Mouse (Mus musculus): Measurements from ENCODE around the gene Itgb3. TPM values are rescaled to one million over a fixed set of nuclear protein-coding genes. Genes with fewer than 3 reads are reported as not detected.

Itgb3 gene
- polyA plus RNA-seq, 1 experiment from 2014 or later, result 4.5 TPM

DNA sequence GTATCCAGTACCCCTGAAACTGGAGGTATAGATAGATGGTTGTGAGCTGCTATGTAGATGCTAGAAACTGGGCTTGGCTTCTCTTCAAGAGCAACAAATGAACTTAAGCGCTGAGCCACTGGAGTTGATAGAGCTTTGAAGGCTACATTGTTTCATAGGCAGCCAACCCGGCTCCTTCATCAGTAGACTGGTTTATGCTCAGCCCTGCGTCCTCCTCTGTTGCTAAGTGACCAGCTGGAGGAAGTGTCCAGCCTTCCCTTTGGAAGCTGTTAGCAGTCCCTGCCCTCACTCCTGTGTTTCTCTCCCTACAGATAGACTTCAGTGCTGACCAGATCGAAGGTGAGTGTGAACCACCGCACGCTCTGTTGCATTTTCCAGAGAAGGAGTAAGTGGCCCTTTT is 27.7 kb upstream of the Itgb3 start:
- Histone ChIP-seq H3K36me3 (ENCODE audit: control insufficient read depth, insufficient read depth, low read length) (no peaks in the 10 kb centered on the region), H3K4me3 (ENCODE audit: low read length) (no peak overlapping the region), H3K9ac (ENCODE audit: low read length) (no peak overlapping the region), H3K4me2 (ENCODE audit: low read depth, low read length) (no peak overlapping the region), H3K4me1 (replicated peaks; ENCODE audit: control insufficient read depth, insufficient read depth, low read length) (peaks cover 11% of the 10 kb centered on the region), H3K27me3 (ENCODE audit: control insufficient read depth, insufficient read depth, low read depth, low read length) (no peaks in the 10 kb centered on the region), H3K27ac (ENCODE audit: low read length) (no peak overlapping the region), H3K9me3 (ENCODE audit: control insufficient read depth, low read length) (no peaks in the 10 kb centered on the region)
- 47% methylated on average over 6 of the region's 6 CpGs for WGBS
- ATAC-seq (ENCODE audit: low read depth), result peak; percentile 74

DNA sequence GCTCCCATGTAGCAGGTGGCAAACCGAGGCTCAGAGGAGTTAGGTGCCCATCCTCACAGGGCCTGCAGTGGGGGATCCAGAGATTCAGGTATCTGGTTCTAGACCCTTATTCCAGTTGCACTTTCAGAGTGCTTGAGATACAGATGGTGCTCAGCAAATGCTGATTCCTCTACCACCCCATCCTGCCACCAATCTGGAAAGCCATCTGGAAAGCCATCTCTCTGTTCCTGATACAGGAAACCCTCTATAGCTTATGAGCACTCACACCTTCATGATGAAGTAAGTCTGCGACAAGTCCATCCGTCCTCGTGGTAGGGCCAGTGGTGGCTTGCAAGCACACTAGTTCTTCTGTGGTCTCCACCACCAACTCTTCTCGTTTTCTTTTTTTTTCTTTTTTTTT is 27.2 kb upstream of the Itgb3 start:
- Histone ChIP-seq H3K27ac (ENCODE audit: low read length) (no peak overlapping the region; the same call in 1 of the 2 replicates), H3K4me3 (ENCODE audit: low read length) (no peak overlapping the region), H3K4me1 (replicated peaks; ENCODE audit: control insufficient read depth, insufficient read depth, low read length) (peaks cover 11% of the 10 kb centered on the region), H3K9me3 (ENCODE audit: control insufficient read depth, low read length) (no peaks in the 10 kb centered on the region), H3K36me3 (ENCODE audit: control insufficient read depth, insufficient read depth, low read length) (no peaks in the 10 kb centered on the region), H3K9ac (ENCODE audit: low read length) (no peak overlapping the region), H3K4me2 (ENCODE audit: low read depth, low read length) (no peak overlapping the region), H3K27me3 (ENCODE audit: control insufficient read depth, insufficient read depth, low read depth, low read length) (no peaks in the 10 kb centered on the region)
- ATAC-seq (ENCODE audit: low read depth), result no peak
- 76% methylated on average over 5 of the region's 5 CpGs for WGBS

GRCm38 (mm10) chr11:104581446-104582307 is 26.1 kb upstream of the Itgb3 start:
- Histone ChIP-seq H3K9ac (ENCODE audit: low read length) (peak overlapping the region; percentile 49; the same call in 1 of the 2 replicates), H3K27me3 (ENCODE audit: control insufficient read depth, insufficient read depth, low read depth, low read length) (no peaks in the 10 kb centered on the region), H3K4me1 (replicated peaks; ENCODE audit: control insufficient read depth, insufficient read depth, low read length) (peaks cover 11% of the 10 kb centered on the region), H3K4me2 (ENCODE audit: low read depth, low read length) (peak overlapping the region; percentile 47), H3K36me3 (ENCODE audit: control insufficient read depth, insufficient read depth, low read length) (no peaks in the 10 kb centered on the region), H3K9me3 (ENCODE audit: control insufficient read depth, low read length) (no peaks in the 10 kb centered on the region), H3K27ac (ENCODE audit: low read length) (peak overlapping the region; percentile 86), H3K4me3 (ENCODE audit: low read length) (peak overlapping the region; percentile 29)
- WGBS, result 35% methylated on average over 18 of the region's 18 CpGs
- ATAC-seq (ENCODE audit: low read depth), result peak; percentile 67

DNA sequence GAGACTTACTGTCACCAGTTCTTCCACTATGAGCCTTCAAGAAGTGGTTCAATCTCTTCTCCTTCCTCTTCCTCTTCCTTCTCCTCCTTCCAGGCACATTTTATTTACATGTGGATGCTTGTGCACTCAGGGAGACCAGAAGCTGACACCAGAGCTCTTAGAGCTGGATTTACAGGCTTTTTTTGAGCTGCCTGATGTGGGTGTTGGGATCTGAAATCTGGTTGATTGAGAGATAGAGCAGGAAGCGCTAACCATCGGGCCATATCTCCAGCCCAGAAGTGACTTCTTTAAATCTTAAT is 25.5 kb upstream of the Itgb3 start:
- Histone ChIP-seq H3K27ac (ENCODE audit: low read length) (peak overlapping the region; percentile 3; the same call in 1 of the 2 replicates), H3K27me3 (ENCODE audit: control insufficient read depth, insufficient read depth, low read depth, low read length) (no peaks in the 10 kb centered on the region), H3K9ac (ENCODE audit: low read length) (no peak overlapping the region), H3K4me2 (ENCODE audit: low read depth, low read length) (no peak overlapping the region), H3K36me3 (ENCODE audit: control insufficient read depth, insufficient read depth, low read length) (no peaks in the 10 kb centered on the region), H3K4me1 (replicated peaks; ENCODE audit: control insufficient read depth, insufficient read depth, low read length) (peaks cover 11% of the 10 kb centered on the region), H3K9me3 (ENCODE audit: control insufficient read depth, low read length) (no peaks in the 10 kb centered on the region), H3K4me3 (ENCODE audit: low read length) (no peak overlapping the region)
- 58% methylated on average over 2 of the region's 2 CpGs for whole genome bisulfite sequencing
- ATAC-seq (ENCODE audit: low read depth), result no peak

- no peaks in the 10 kb centered on the region for H3K36me3 ChIP-seq (ENCODE audit: control insufficient read depth, insufficient read depth, low read length)
- no peaks in the 10 kb centered on the region for H3K27me3 ChIP-seq (ENCODE audit: control insufficient read depth, insufficient read depth, low read depth, low read length)
- H3K9me3 ChIP-seq (ENCODE audit: control insufficient read depth, low read length), result no peaks in the 10 kb centered on the region
- peaks cover 8% of the 10 kb centered on the region for H3K4me1 ChIP-seq (replicated peaks; ENCODE audit: control insufficient read depth, insufficient read depth, low read length)
- H3K9ac ChIP-seq (ENCODE audit: low read length), result no peak overlapping the region
- H3K4me2 ChIP-seq (ENCODE audit: low read depth, low read length), result no peak overlapping the region
- no peak for ATAC-seq (ENCODE audit: low read depth)
- WGBS, result 53% methylated on average over 13 of the region's 13 CpGs
- H3K4me3 ChIP-seq (ENCODE audit: low read length), result no peak overlapping the region
- 0 out of 2 replicates have a peak overlapping the region, but pooled peaks have one; percentile 3 for H3K27ac ChIP-seq (ENCODE audit: low read length)
Measured at GRCm38 (mm10) chr11:104582630-104583364, 25.0 kb upstream of the Itgb3 start.

DNA sequence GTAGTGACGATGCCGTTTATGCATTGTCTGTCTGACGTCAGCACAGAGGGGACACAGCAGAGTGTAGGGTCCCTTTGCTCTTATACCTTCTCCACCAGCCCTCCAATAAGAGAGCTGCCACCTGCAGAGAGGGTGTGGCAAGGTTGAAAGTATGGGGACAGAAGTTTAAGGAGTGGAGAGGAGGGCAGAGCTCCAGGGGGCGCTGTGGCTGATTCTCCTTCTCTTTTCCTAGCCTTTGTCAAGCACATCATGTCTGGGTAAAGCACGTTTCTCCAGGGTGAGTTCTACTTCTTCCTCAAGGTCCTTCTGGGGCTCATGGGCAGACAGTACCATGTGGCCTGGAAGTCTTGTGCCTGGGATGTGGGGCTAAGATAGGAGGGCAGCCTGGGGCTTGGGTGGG is 22.3 kb upstream of the Itgb3 start:
- no peak for ATAC-seq (ENCODE audit: low read depth)

DNA sequence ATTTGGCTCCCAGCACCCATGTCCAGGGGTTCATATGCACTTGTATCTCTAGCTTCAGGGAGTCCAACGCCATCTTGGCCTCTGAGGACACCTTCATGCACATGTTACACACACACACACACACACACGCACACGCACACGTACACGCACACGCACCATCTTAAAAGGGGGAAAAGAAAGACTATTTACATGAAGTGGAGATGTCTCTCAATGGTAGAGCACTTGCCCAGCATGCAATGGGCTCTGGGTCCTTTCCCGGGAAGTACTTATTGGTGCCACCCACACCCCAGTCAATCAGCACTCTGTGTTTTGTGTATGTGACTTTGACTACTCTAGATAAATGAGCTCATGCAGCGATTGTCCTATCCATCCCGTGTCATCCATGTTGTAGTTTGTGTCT is 19.9 kb upstream of the Itgb3 start:
- Histone ChIP-seq H3K9me3 (ENCODE audit: control insufficient read depth, low read length) (no peaks in the 10 kb centered on the region), H3K4me1 (replicated peaks; ENCODE audit: control insufficient read depth, insufficient read depth, low read length) (peaks cover 11% of the 10 kb centered on the region), H3K36me3 (ENCODE audit: control insufficient read depth, insufficient read depth, low read length) (no peaks in the 10 kb centered on the region), H3K4me3 (ENCODE audit: low read length) (no peak overlapping the region), H3K27me3 (ENCODE audit: control insufficient read depth, insufficient read depth, low read depth, low read length) (no peaks in the 10 kb centered on the region), H3K9ac (ENCODE audit: low read length) (no peak overlapping the region), H3K27ac (ENCODE audit: low read length) (no peak overlapping the region), H3K4me2 (ENCODE audit: low read depth, low read length) (no peak overlapping the region)
- whole genome bisulfite sequencing, result 87% methylated on average over 9 of the region's 9 CpGs
- no peak for ATAC-seq (ENCODE audit: low read depth)

More for the DNA sequence above, 22.3 kb upstream of the Itgb3 start:
- 73% methylated on average over 5 of the region's 5 CpGs for WGBS
- no peak overlapping the region for H3K4me2 ChIP-seq (ENCODE audit: low read depth, low read length)
- no peaks in the 10 kb centered on the region for H3K9me3 ChIP-seq (ENCODE audit: control insufficient read depth, low read length)
- no peaks in the 10 kb centered on the region for H3K36me3 ChIP-seq (ENCODE audit: control insufficient read depth, insufficient read depth, low read length)
- H3K4me3 ChIP-seq (ENCODE audit: low read length), result no peak overlapping the region
- no peaks in the 10 kb centered on the region for H3K27me3 ChIP-seq (ENCODE audit: control insufficient read depth, insufficient read depth, low read depth, low read length)
- H3K4me1 ChIP-seq (replicated peaks; ENCODE audit: control insufficient read depth, insufficient read depth, low read length), result peaks cover 4% of the 10 kb centered on the region
- no peak overlapping the region for H3K9ac ChIP-seq (ENCODE audit: low read length)
- no peak overlapping the region for H3K27ac ChIP-seq (ENCODE audit: low read length)

DNA sequence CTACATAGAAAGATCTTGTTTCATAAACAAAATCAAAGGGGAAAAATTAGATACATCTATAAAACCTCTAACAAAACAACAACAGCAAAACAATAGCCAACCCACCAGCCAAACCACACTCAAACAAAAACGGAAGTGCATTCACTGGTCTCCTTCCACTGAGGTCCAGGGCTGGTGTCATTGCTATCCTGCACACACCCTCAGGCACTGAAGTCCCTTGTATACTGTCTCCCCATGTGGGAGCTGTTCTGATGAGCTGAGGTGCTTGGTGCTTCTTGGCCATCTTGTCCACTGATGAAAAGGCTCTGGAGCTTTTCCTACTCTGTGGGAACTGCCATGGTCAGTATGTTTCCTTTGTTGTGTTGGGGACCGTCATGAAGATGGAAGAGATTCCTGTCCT is 19.3 kb upstream of the Itgb3 start:
- no peak overlapping the region for H3K4me3 ChIP-seq (ENCODE audit: low read length)
- no peak overlapping the region for H3K9ac ChIP-seq (ENCODE audit: low read length)
- H3K36me3 ChIP-seq (ENCODE audit: control insufficient read depth, insufficient read depth, low read length), result no peaks in the 10 kb centered on the region
- H3K27ac ChIP-seq (ENCODE audit: low read length), result no peak overlapping the region
- H3K4me2 ChIP-seq (ENCODE audit: low read depth, low read length), result no peak overlapping the region
- WGBS, result 93% methylated on average over 2 of the region's 2 CpGs
- no peak for ATAC-seq (ENCODE audit: low read depth)
- H3K4me1 ChIP-seq (replicated peaks; ENCODE audit: control insufficient read depth, insufficient read depth, low read length), result peaks cover 11% of the 10 kb centered on the region
- no peaks in the 10 kb centered on the region for H3K9me3 ChIP-seq (ENCODE audit: control insufficient read depth, low read length)
- no peaks in the 10 kb centered on the region for H3K27me3 ChIP-seq (ENCODE audit: control insufficient read depth, insufficient read depth, low read depth, low read length)

GRCm38 (mm10) chr11:104589570-104589969 is 18.2 kb upstream of the Itgb3 start:
- no peaks in the 10 kb centered on the region for H3K27me3 ChIP-seq (ENCODE audit: control insufficient read depth, insufficient read depth, low read depth, low read length)
- WGBS, result 76% methylated on average over 1 of the region's 1 CpGs
- no peaks in the 10 kb centered on the region for H3K9me3 ChIP-seq (ENCODE audit: control insufficient read depth, low read length)

More at GRCm38 (mm10) chr11:104589570-104589969, 18.2 kb upstream of the Itgb3 start:
- Histone ChIP-seq H3K27ac (ENCODE audit: low read length) (no peak overlapping the region), H3K4me1 (replicated peaks; ENCODE audit: control insufficient read depth, insufficient read depth, low read length) (peaks cover 11% of the 10 kb centered on the region), H3K4me3 (ENCODE audit: low read length) (no peak overlapping the region), H3K36me3 (ENCODE audit: control insufficient read depth, insufficient read depth, low read length) (no peaks in the 10 kb centered on the region), H3K4me2 (ENCODE audit: low read depth, low read length) (no peak overlapping the region), H3K9ac (ENCODE audit: low read length) (no peak overlapping the region)
- no peak for ATAC-seq (ENCODE audit: low read depth)

All from lung, embryonic 16.5 days (tissue).